Mouse (Mus musculus): Measurements from ENCODE around the gene Flywch1. TPM values are rescaled to one million over a fixed set of nuclear protein-coding genes. Genes with fewer than 3 reads are reported as not detected.

Gene Flywch1
- total RNA-seq (2012; rRNA removed) (26.9 and 28.3 TPM in 2 replicates), total RNA-seq (2014; rRNA removed) (18.8 and 22.2 TPM in 2 replicates), polyA plus RNA-seq (2012; ENCODE audit: insufficient read length, low read depth) (22.0 and 23.4 TPM in 2 replicates)

DNA sequence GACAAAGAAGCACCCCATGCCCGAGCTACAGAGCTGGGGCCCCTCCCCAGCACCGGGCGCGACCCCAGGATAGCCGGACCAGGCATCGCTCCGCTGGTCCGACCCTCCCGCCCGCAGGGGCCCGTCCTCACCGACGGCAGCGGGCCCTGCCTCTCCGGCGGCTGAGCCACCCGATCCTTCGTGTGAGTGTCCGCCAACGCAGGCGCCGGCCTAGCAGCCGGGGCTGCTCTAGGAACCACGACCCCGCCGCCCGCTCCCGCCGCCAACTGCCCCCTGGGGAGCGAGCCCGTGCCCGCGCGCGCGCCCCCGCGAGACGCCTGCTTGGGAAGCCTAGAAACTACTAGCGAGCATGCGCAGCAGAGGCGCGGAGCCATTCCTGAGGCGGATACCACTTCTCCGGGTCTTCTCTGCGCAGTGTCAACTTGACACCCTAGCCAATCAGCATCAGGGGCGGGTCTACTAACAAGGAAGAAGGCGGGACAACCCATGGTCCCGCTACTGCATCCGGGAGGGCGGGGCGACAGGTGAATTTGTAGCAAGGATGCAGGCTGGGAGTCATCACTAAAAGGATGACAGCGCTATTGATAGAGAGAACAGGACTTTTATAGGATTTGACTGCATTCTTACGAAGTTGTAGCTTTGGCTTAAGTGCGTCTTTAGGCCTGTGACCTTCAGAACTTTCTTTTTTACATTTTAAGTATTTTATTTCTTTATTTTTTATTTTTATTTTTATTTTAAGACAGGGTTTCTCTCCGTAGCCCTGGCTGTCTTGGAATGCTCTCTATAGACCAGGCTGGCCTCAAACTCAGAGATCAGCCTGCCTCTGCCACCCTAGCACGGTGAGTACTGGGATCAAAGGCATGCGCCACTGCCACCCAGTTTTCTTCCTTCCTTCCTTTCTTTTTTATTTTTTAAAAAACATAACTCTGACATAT, at the start of gene Flywch1:
TSS of gene Flywch1 (minus strand) at position 319 of the 935 bp plus-strand sequence.
- H3K4me2 ChIP-seq (ENCODE audit: insufficient read depth, low read depth, poor library complexity, severe bottlenecking), result peak within 1 kb of the TSS; percentile 84
- TF ChIP-seq UBTF (IDR thresholded peaks at IDR 0.05; ENCODE audit: low read depth, low read length) (no peak), IRF4 (IDR thresholded peaks at IDR 0.05; ENCODE audit: low read depth, low read length) (peak; percentile 62), HCFC1 (IDR thresholded peaks at IDR 0.05; ENCODE audit: low read depth, low read length) (peak; percentile 86), NRF1 (IDR thresholded peaks at IDR 0.05; ENCODE audit: low read depth, low read length) (peak; percentile 96), BHLHE40 (IDR thresholded peaks at IDR 0.05; ENCODE audit: low read depth, low read length) (peak; percentile 17; the same call in 1 of the 2 replicates), ZMIZ1 (IDR thresholded peaks at IDR 0.05; ENCODE audit: low read depth, low read length) (peak; percentile 45; the same call in 1 of the 2 replicates), MXI1 (IDR thresholded peaks at IDR 0.05; ENCODE audit: low read depth, low read length) (peak; percentile 80), ELF1 (IDR thresholded peaks at IDR 0.05; ENCODE audit: low read depth, low read length) (peak; percentile 99), SIN3A (IDR thresholded peaks at IDR 0.05; ENCODE audit: low read length) (peak; percentile 99), TBP (conservative IDR thresholded peaks at IDR 0.05; ENCODE audit: low read depth, low read length) (peak; percentile 74), EP300 (IDR thresholded peaks at IDR 0.05; ENCODE audit: low read length) (no peak), POLR2A (IDR thresholded peaks at IDR 0.05; ENCODE audit: low read depth, low read length) (peak; percentile 74), CTCF (conservative IDR thresholded peaks at IDR 0.05 in 1 of 2, IDR thresholded peaks at IDR 0.05 in 1 of 2; ENCODE audit: low read depth in 2 of 2, low read length in 2 of 2) (no peak), CHD2 (IDR thresholded peaks at IDR 0.05; ENCODE audit: low read length) (peak; percentile 93), MEF2A (IDR thresholded peaks at IDR 0.05; ENCODE audit: borderline replicate concordance, low read depth, low read length) (peak; percentile 69; the same call in 1 of the 2 replicates), ZKSCAN1 (IDR thresholded peaks at IDR 0.05; ENCODE audit: borderline replicate concordance, low read depth, low read length) (no peak), RCOR1 (conservative IDR thresholded peaks at IDR 0.05; ENCODE audit: low read depth, low read length) (peak; percentile 98), MAZ (IDR thresholded peaks at IDR 0.05; ENCODE audit: low read depth, low read length) (peak; percentile 55; the same call in 1 of the 2 replicates), KAT2A (IDR thresholded peaks at IDR 0.05; ENCODE audit: insufficient replicate concordance, low read length) (peak; percentile 69; the same call in 1 of the 2 replicates), TCF12 (IDR thresholded peaks at IDR 0.05; ENCODE audit: low read depth, low read length) (peak; percentile 81), E2F4 (IDR thresholded peaks at IDR 0.05; ENCODE audit: insufficient replicate concordance, low read depth, low read length) (peak; percentile 81; the same call in 1 of the 2 replicates), ETS1 (conservative IDR thresholded peaks at IDR 0.05; ENCODE audit: low read depth, low read length) (no peak)
- H3K27me3 ChIP-seq (replicated peaks), result no peaks in the 10 kb centered on the region
- H3K36me3 ChIP-seq (replicated peaks in 1 of 2; ENCODE audit: control insufficient read depth in 1 of 2, insufficient read depth in 1 of 2, low read length in 1 of 2), result peaks cover 0 to 12% of the 10 kb centered on the region in 2 experiments
- peak within 1 kb of the TSS; percentile 94 for H3K9ac ChIP-seq (ENCODE audit: insufficient read depth, low read depth)
- in situ Hi-C loops (cut with MboI; ENCODE audit: low pct_ligation_motif_present, low pct_unique_long_range_greater_than_20kb, low sequenced_read_pairs), result loop anchor here (5.0 to 10.0 kb wide), 2 partner anchors 36 to 193 kb away; no protein-coding TSS in a partner anchor
- peaks cover 4 to 23% of the 10 kb centered on the region in 2 experiments; a peak in 3 of 4 replicates for H3K4me1 ChIP-seq (ENCODE audit: control insufficient read depth in 1 of 2, insufficient read depth in 2 of 2)
- 0 out of 2 replicates have a peak within 1 kb of the TSS, but pooled peaks have one; percentile 0 for H3K27ac ChIP-seq (ENCODE audit: insufficient read depth, low read depth)
- DNase-seq (ENCODE audit: extremely low read depth), result peak; percentile 99
- dilution Hi-C loops (cut with MboI; ENCODE audit: extremely low pct_ligation_motif_present, extremely low pct_unique_long_range_greater_than_20kb, low sequenced_read_pairs), result no loop called here
- peak within 1 kb of the TSS; percentile 75 to 86 (median 86) for H3K4me3 ChIP-seq (replicated peaks in 1 of 3; ENCODE audit: low read depth in 2 of 3, low read length in 2 of 3, poor library complexity in 1 of 3)
- no peaks in the 10 kb centered on the region for H3K9me3 ChIP-seq (replicated peaks; ENCODE audit: low read length)
- H3K79me2 ChIP-seq (replicated peaks; ENCODE audit: control insufficient read depth, extremely low read depth, insufficient read depth, poor library complexity, severe bottlenecking), result 0 out of 2 replicates have a peak, but pooled peaks cover 4% of the 10 kb centered on the region
